Mouse (Mus musculus): ENCODE results near the gene Vrk3.
A peak's percentile ranks its signal among the peaks of the same experiment; 100 is the strongest.
"Not testable (repeated sequence)": the region's sequence is repeated elsewhere in the genome, so short reads cannot be mapped to it uniquely, and the experiment has no call there.

Gene Vrk3

GRCm38 (mm10) chr7:44748101-44749044, at the start of gene Vrk3:
Vrk3 (plus strand) TSS chr7:44748413.
- DNase-seq, result peak; percentile 98

GRCm38 (mm10) chr7:44701921-44702320, 46.3 kb upstream of the Vrk3 start:
- DNase-seq, result peak; percentile 66

- DNase-seq, result no peak
Measured at GRCm38 (mm10) chr7:44702985-44703384, 45.2 kb upstream of the Vrk3 start.

- DNase-seq, result no peak
Measured at GRCm38 (mm10) chr7:44704363-44704762, 43.9 kb upstream of the Vrk3 start.

- no peak for DNase-seq
Measured at GRCm38 (mm10) chr7:44705086-44705485, 43.1 kb upstream of the Vrk3 start.

- DNase-seq, result no peak
Measured at GRCm38 (mm10) chr7:44706322-44706721, 41.9 kb upstream of the Vrk3 start.

- no peak for DNase-seq
Measured at GRCm38 (mm10) chr7:44707169-44707675, 41.0 kb upstream of the Vrk3 start.

GRCm38 (mm10) chr7:44708093-44708492, 40.1 kb upstream of the Vrk3 start:
- DNase-seq, result not testable (repeated sequence)

- DNase-seq, result no peak
Measured at GRCm38 (mm10) chr7:44708574-44708973, 39.6 kb upstream of the Vrk3 start, which contains the start of gene Izumo2. Izumo2 (plus strand) TSS chr7:44708742.

GRCm38 (mm10) chr7:44709881-44710280, 38.3 kb upstream of the Vrk3 start:
- no peak for DNase-seq

- DNase-seq, result no peak
Measured at GRCm38 (mm10) chr7:44722058-44722457, 26.2 kb upstream of the Vrk3 start.

GRCm38 (mm10) chr7:44724316-44724715, 23.9 kb upstream of the Vrk3 start:
- no peak for DNase-seq

GRCm38 (mm10) chr7:44726343-44726742, 21.9 kb upstream of the Vrk3 start:
- DNase-seq, result no peak

GRCm38 (mm10) chr7:44727151-44727550, 21.1 kb upstream of the Vrk3 start:
- no peak for DNase-seq

- DNase-seq, result no peak
Measured at GRCm38 (mm10) chr7:44728082-44728975, 19.9 kb upstream of the Vrk3 start.

- DNase-seq, result no peak
Measured at GRCm38 (mm10) chr7:44733723-44734122, 14.5 kb upstream of the Vrk3 start.

GRCm38 (mm10) chr7:44741361-44741760, 6.9 kb upstream of the Vrk3 start:
- no peak for DNase-seq

- no peak for DNase-seq
Measured at GRCm38 (mm10) chr7:44744270-44744669, 3.9 kb upstream of the Vrk3 start.

GRCm38 (mm10) chr7:44745076-44745475, 3.1 kb upstream of the Vrk3 start:
- DNase-seq, result peak; percentile 77

- no peak for DNase-seq
Measured at GRCm38 (mm10) chr7:44747115-44747514, 1.1 kb upstream of the Vrk3 start.

GRCm38 (mm10) chr7:44750950-44751349, 2.7 kb downstream of the Vrk3 start, which contains the start of gene Zfp473:
Zfp473 (minus strand) TSS chr7:44751050.
- not testable (repeated sequence) for DNase-seq

- DNase-seq, result no peak
Measured at GRCm38 (mm10) chr7:44757164-44757563, 9.0 kb downstream of the Vrk3 start.

GRCm38 (mm10) chr7:44760366-44760765, 12.2 kb downstream of the Vrk3 start:
- no peak for DNase-seq

All from cerebellum, adult 9-11 months (tissue).